Mouse (Mus musculus) adrenal gland, postnatal 10 days (tissue): Measurements from ENCODE around the gene Zfyve26. TPM values are rescaled to one million over a fixed set of nuclear protein-coding genes. Genes with fewer than 3 reads are reported as not detected.
"Not testable (repeated sequence)": the region's sequence is repeated elsewhere in the genome, so short reads cannot be mapped to it uniquely, and the experiment has no call there.

ENCODE experiments used
- DNase-seq: peaks from one replicate; pipeline ENCODE4 v3.0.0; 2021; ENCODE audit warnings: mixed read lengths
- long read RNA-seq, 2 experiments: library from polyadenylated mRNA; stranded (forward); transcript quantifications; one replicate each; pipeline ENCODE4 v2.0.0; 2021
- total RNA-seq, 2 experiments: library from RNA; stranded (reverse); gene quantifications; 2 replicates each; pipeline ENCODE4 v1.2.3; 2021

The Zfyve26 gene
- 10 to 100 TPM; 17.6 to 26.1 TPM for total RNA-seq
- long read RNA-seq, experiment 1, partial matches to known transcripts = 2 of 4 reads
- long read RNA-seq, experiment 1, other reads (novel, unspliced or antisense) = 1 of 4 reads
- long read RNA-seq, experiment 2, partial matches to known transcripts = 1 of 1 reads
- long read RNA-seq, experiment 2, other reads (novel, unspliced or antisense) = 0 of 1 reads

DNA sequence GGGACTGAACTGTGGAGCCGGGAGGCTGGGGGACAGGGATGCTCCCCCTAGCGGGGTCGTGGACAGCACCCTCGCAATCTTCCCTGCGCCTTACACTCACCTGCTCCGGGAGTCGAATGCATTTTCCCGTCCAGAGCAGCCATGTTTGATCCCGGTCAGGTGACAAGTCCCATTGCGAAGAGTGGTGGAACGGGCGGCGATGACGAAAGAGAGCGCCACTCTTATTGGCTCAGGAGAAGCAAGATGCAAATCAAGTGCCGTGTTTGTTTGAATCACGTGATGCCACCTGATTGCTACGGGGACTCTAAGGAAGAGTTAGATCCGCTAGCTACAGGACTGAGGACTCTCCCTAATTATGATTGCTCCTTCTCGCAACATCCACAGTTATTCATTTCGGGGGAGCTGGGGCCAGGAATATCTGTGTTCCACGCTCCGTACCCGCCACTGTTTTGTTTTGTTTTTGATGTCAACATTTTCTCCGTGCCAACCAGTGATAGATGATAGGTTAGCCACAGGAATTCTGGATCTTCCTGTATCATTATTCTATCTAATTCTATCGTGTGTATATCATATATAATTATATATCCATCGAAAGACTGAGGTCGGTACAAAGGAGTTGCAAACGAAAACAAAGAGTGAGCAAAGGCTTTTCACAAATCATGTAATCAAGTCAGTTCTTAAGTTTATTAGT, at the start of gene Zfyve26:
Gene Zfyve26, minus strand, starts transcription at position 179 of the 691 bp plus-strand sequence.
- DNase-seq = peak; percentile 94

DNA sequence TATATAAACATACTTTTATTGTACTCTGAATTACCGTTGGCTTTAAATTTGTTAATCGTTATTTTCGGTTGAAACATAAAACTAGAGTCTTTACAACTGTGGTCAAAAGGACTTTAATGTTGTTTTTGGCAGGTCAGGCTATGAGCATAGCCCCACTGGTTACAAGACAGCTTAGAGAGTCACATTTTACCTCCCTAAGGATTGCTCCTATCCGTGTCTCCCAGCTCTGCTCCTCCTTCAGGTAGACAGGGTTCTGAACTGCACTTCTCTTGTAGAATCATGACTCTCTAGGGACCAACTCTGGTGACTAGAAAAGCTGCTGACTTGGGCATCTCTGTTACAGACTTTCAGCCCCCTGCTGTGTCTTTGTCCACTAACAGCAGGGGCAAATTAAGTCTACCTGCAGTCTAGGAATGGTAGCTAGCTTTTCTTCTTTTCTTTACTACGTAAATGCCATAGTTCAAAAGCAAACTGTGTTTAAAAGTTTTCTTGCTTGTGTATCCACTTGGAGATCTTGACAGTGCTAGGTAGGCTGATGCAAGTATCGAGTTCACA, 45.3 kb upstream of the Zfyve26 start:
- no peak for DNase-seq

DNA sequence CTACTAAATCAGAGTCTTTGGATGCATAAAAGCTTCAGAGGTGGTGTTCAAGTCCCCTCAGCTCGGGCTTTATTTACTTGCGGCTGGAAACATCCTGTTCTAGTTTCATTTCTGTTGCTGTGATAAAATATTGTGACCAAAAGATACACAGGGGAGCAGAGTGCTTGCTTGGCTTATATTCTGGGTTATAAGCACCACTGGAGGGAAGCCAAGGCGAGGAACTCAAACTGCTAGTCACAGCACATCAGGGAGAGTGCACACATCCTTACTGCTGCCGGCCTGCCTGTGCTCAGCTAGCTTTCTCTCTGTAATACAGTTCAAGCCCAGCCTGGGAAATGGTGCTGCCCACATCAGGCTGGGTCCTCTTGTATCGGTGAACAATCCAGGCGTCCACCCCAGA, 44.4 kb upstream of the Zfyve26 start:
- DNase-seq = no peak

DNA sequence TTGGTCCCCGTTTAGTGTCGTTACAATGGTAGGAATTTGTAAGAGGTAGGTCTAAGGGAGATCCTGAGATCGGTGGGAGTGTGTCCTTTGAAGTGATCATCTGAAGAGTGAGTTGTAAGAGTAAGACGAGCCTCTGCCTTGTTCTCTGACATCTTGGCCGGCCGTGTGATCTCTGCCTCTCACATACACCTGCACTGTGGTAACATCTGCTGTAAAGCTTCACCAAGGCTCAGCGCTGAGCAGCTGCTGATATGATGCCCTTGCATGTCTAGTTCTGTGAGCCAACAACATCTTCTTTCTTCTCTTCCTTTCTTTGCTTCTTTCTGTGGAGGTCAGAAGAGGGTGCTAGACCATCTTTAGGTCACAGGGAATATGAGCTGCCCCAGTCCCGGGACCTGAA, 42.7 kb upstream of the Zfyve26 start:
- DNase-seq = no peak

DNA sequence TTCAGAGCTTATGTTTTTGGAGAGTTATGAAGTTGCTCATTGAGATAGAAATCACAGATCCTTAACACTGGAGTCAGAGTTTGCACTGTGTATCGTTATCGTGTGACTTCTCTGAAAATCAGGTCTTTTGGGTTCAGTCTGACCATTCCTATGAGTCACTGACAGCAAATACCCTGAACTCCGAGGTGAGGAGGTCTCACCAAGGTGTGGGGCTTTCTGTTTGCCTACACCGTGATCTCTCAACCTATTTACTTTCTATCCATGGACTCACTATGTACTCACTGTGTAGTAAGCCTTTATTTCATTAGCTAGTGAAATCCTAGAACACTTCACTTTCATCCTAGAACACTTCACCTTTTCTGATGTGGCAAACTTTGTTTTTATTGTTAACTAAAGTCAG, 35.6 kb upstream of the Zfyve26 start:
- no peak for DNase-seq

DNA sequence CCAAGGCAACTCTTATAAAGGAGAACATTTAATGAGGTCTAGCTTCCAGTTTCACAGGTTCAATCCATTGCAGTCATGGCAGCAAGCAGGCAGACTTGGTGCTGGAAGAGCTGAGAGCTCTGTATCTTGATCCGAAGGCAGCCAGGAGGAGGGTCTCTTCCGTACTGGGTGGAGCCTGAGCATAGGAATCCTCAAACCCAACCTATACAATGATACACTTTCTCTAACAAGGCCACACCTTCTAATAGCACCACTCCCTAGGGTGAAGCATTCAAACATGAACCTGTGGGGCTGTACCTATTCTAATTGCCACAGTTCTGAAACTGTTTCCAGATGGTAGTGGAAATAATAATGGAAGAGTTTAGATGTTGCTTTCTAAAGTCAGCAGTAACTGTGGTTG, 34.5 kb upstream of the Zfyve26 start:
- DNase-seq = no peak

DNA sequence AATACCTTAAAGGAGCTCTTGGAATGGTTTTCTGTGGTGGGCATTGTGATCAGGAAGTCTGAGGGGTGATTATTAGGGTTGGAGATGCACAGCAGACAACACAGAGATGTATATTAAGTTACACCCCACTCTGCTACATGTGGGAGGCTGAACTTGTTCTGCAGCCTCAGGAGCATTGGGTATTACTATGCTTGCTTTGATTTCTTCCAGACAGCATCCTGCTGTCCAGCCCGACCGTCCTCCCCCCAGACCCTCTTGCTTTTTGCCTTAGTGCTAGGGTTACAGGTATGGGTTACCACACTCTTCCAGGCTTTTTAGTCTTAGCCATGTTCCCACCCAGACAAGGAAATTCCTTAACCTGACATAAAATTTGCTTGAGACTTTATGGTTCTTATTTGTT, 31.8 kb upstream of the Zfyve26 start:
- no peak for DNase-seq

DNA sequence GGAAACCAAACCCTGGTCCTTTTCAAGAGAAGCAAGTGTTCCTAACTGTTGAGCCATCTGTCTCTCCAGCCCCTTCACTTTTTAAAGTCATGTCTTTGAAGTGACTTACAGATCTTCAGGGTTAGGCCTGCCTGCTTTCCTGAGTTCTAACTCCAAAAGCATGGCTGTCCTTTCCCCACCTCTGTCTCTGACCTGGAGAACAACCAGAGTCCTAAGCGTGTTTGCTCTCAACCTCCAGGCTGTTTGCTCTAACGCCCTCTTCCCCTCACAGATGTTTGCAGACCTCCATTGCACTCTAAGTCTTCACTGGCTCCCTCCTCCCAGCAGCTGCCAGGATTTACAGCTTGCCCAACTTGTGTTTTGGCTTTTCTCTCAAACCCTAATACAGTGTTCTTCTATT, 30.6 kb upstream of the Zfyve26 start:
- no peak for DNase-seq

DNA sequence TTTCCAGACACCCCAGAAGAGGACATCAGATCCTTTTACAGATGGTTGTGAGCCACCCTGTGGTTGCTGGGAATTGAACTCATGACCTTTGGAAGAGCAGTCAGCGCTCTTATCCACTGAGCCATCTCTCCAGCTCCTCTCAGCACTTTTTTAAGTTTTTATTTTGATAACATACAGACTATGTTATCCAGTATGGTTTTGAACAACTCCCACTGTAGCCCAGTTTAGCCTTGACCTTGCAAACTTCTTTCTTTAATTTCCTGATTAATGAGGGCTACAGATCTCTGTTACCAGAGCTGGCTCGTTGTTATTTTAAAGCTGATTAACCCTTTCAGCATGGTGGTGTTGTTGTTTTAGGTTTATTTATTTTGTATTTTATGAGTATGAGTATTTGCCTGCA, 30.1 kb upstream of the Zfyve26 start:
- no peak for DNase-seq

DNA sequence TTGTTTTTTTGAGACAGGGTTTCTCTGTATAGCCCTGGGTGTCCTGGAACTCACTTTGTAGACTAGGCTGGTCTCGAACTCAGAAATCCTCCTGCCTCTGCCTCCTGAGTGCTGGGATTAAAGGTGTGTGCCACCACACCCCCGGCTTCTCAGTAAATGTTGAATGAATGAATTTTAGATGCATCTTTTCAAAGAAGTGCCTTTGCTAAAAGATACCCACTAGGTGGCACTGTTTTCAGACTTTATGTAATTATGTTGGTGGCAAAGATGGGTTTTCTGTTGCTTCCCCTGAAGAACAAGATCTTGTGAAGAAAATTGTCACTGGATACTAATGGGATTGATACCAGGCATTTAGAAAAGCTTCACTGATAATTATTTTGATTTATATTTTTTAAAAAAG, 26.4 kb upstream of the Zfyve26 start:
- DNase-seq = not testable (repeated sequence)

DNA sequence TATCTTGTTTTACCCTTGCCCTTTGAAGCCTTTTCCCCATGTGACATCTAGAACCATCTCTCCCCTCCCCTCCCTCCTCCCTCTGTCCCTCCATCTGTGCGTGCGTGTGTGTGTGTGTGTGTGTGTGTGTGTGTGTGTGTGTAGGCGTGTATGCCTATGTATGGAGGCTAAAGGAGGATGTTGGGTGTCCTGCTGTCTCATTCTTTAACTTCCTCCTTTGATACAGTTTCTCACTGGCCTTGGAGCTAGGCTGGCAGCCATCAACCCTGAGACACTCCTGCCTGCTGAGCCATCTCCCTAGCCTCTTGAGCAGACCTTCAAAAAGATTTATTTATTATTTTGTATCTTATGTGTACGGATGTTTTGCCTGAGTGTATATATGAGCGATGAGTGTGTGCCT, 24.8 kb upstream of the Zfyve26 start:
- no peak for DNase-seq

DNA sequence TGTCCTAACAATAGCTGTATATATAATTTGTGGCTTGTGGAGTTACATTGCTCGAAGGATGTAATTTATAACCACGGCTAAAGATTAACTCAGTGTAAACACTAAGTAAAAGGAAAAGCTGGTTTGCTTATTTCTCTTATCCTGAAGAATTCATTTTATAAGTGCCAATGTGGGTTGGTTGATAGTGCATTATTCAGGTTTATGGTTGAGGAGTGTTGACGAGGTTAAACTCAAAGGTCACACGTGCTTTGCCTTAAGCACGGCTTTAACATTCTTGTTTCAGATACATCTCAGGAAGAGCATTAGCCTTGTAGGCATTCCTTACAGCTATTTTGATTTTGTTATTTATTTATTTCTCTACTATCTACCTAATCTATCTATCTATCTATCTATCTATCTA, 21.2 kb upstream of the Zfyve26 start:
- no peak for DNase-seq

DNA sequence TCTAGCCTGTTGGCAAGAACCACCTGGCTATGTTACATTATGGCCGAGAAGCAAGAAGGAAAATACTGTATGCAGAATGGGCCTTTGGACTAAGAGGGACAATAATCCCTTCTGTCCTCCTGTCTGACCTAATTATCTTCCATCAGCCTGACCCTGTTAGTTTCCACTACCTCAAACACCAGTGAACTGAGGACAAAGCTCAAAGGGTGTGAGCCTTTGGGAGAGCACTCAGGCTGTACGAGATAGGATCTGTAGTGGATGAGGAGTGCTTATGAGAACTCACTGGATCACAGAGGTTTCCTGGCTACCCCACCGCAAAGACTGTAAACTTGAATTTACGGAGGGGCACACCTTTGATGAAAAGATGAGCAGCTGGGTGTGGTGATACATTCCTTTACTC, 17.6 kb upstream of the Zfyve26 start:
- DNase-seq = no peak

DNA sequence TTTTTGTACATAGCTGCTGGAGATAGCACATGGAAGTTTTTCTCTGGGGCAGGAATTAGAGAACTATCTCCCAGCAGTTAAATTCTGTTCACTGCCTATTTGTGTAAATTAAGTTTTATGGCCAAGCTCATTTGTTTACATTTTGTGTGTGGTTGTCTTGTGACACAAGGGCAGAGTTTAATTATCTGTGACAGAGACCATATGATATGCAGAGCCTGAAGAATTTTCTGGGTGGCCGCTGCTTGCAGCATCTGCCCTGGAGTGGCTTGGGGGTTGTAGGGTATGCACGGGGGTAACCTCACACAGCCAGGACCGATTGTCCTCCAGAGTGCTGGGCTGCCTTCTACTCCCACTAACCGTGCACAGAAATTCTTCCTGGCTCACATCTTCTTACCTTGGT, 9.9 kb upstream of the Zfyve26 start:
- no peak for DNase-seq

DNA sequence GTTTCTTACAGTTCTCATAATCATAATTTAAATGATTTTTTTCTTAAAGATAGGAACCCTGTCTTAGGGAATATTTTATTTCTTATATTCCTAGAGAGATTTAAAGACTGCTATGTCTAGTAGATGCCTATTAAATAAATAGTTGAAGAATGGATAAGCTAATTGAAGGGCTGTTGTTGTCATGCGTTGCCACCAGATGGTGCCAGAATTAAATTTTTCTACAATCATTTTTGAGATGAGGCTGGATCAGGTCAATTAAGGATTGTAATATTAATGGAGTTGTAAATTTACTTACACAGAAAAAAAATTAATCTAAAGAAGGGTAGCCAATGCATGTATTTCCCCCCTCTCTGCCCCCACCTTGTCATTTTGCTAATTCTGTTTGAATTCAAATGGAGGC, 9.0 kb upstream of the Zfyve26 start:
- DNase-seq = no peak

DNA sequence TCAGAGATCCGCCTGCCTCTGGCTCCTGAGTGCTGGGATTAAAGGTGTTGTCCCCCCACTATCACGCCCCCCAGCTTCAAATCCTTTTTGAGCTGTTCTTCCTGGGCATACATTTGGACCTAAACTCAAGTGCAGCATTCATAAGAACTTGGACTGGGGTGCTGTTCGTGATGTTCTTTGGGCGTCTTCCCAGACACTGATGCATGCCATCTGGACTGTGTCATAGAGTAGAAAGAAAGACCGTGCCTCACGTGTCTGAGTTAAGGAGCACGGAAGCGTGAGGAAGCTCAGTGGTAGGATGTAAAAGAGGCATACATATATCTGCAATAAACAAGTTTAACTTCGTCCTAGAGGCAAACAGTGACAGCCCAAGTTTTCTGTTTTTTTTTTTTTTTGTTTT, 5.7 kb upstream of the Zfyve26 start:
- no peak for DNase-seq

DNA sequence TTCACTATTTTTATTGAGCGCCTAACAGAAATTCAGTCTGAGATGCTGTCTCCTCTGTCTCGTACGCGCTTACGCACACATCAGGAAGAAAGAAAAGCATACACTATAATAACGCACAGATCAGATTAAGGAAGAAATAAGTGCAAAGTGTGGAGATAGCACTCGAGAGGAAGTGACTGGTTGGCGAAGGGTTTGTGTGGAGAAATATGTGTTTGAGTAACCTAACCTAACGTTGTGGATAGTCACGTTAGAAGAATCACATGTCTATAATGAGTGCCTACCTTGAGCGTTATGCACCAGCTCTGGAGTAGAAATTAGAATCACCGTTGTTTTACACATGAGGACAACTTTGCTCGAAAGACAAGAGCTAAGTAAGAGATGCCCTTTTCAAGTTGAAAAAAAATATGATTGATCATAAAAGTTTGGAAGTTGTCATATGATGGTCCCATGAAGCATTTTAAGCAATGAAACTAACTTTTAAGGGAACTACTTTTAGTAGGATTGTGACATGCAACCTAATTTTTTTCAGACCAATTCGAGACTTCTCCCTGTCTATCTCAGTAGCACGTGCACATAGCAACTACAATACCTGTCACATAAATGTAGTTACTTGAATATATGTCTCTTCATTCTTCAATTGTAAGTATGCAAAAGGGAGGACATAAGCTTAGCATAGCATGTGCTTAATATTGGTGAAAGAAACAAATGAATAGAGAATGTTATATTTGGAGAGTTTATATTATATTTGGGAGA, 2.0 kb upstream of the Zfyve26 start:
- DNase-seq = no peak

DNA sequence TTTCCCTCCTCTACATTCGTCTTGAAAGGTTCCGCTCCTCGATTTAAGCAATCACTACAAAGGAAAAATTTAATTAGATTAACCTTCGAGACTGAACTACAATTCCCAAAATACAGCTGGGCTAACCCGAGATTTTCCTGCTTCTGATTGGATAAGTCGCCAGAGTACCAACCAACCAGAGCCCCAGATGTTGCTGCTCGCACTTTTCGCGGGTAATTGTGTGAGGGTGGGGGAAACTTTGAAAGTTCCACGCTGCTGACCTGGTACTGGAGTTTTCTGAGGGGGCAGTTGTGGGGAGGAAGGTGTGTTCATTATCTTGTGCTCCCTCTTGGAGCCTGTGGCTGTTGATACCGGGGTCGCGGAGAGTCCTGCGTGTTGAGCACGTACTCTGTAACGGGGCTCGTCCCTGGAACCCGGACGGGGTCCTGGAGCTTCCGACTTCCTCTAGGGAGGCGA, 1.0 kb upstream of the Zfyve26 start, which contains the start of gene Rad51b:
Gene Rad51b, plus strand, starts transcription at position 162 of the 456 bp plus-strand sequence.
- DNase-seq = peak; percentile 85

DNA sequence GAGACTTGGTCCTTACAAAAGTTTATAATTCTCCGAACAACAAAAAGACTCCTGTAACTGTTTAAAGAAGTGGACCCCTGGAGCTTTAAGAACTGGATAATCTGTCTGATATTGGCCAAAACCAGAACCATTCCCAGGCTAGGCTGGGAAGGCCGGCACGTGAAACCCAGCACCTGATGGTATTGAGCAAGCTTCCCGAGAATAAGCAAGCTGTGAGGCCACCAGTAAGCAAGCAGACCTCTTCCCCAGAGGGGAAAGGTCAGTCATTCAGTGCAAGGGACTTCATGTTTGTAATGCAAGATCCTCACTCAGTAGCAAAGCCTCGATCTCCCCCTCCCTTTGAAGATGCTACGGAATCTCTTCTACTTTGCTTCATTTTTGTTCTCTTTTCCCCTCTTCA, 3.2 kb downstream of the Zfyve26 start:
- DNase-seq = no peak

DNA sequence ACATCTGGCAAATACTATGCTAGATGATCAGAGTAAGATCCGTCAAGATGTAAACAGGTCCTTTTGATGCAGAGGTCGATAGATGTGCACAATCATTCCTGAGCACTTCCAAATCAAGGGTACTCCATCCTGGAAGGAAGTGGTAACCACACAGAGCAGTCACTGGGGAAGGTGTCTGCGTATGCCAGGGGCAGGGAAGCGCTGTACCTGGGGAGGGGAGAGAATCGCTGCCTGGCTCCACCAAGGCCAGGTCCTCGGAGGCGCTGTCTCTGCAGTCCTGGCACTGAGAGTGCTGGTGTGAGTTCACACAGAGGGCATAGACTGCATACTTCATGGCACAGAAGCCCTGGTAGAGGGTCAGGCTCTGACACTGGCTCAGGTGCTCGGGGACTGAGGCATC, 13.5 kb downstream of the Zfyve26 start:
- no peak for DNase-seq

DNA sequence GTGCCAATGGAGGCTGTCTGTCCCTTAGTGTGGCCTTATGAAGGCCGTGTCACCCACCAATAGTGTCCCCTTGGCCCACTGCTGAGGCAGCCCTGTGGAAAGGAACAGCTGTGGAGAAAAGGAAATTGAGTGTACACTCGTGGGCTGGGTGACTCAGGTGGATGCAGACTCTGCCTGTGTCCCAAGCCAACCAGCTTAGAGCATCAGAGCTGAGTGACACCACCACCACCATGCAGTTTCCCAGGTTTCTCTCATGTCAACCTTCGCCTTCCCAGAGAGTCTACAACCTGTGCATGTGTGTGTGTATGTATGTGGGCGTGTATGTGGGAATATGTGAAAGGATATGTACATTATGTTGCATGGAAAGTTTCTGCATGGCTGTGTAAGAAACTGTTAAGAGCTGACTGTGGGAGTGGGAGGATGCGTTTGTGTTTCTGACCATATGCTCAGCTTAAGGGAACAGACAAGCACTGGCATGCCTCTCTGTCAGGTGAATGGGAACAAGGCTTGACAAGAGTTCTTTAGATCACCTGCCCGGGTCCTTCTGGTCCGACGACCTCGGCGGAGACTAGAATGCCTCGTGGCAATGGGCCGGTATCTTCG, 16.5 kb downstream of the Zfyve26 start:
- DNase-seq = no peak

DNA sequence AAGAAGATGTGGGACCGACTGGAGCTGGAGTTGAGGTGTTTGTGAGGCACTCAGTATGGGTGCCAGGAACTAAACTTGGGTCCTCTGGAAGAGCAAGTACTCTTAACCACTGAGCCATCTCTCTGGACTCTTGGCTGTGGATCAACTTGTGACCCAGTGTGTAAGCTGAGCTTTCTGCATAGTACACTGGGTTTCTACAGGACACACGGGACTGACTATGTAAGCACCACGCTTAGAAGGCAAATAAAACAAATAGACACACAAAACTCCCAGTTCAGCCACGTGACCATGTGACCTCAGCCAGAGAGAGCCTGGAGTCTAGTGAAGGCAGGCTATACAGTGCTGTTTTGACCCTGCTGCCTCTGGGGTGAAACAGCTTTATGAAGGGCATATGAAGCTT, 23.5 kb downstream of the Zfyve26 start:
- DNase-seq = no peak

DNA sequence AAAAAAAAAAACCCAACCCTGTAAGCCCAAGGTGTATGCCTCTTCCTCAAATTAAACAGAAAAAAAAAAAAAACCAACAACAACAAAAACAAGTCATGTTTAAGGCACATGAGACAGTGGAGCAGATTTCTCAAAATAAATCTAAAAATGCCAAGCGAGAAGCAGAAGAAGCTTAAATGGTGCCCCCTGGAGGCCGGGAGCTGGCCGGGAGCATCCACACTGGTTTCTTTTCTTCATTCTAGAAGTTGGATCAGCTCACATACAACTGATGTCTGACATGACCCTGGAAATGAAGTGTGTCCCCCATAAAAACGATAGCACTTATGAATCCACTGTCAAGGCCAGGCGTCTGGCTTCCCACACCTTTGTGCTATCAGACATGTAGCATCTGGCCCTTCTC, 35.1 kb downstream of the Zfyve26 start:
- peak; percentile 61 for DNase-seq
